Mouse (Mus musculus): ENCODE measurements around the gene Mef2a.

DNA sequence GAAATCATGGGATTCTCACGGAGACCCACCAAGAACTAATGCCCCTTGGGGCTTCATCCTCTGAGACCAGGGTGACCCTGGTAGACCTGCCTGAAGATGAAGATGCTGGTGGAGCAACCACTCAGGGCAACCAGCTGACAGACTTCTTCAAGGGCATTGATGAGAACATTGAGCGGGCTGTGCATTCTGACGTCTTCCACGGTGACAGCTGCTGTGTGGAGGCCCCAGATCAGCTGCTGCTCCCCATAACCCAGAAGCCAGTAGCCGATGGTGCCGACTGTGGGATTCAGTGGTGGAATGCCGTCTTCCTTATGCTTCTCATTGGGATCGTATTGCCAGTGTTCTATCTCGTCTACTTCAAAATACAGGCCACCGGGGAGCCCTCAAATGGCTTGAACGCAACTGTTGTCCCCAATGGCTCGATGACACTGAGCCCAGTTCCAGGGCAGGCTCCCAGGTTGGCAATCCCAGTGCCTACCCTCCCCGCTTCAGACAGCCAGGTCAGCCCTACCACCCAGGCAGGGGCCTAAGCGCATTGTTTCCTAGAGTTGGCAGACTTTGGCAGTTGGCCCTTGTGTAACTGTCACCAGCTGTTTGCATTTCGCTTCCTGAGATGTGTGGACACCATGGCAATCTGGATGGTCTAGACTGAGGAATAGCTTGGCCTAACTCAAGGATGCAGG lies 146.6 kb downstream of the Mef2a start:
- TF ChIP-seq POLR2A (IDR thresholded peaks at IDR 0.05; ENCODE audit: low read depth, low read length) (no peak), CTCF (IDR thresholded peaks at IDR 0.05; ENCODE audit: borderline replicate concordance, insufficient read depth, low read length) (no peak)

Data from embryonic fibroblast, embryonic 13.5 days (primary cell).